Mouse (Mus musculus): ENCODE results near the gene Cga. TPM values are rescaled to one million over a fixed set of nuclear protein-coding genes. Genes with fewer than 3 reads are reported as not detected.
"Not testable (repeated sequence)": the region's sequence is repeated elsewhere in the genome, so short reads cannot be mapped to it uniquely, and the experiment has no call there.

The Cga gene
- total RNA-seq, 2 experiments from 2014 or later, result not detected

DNA sequence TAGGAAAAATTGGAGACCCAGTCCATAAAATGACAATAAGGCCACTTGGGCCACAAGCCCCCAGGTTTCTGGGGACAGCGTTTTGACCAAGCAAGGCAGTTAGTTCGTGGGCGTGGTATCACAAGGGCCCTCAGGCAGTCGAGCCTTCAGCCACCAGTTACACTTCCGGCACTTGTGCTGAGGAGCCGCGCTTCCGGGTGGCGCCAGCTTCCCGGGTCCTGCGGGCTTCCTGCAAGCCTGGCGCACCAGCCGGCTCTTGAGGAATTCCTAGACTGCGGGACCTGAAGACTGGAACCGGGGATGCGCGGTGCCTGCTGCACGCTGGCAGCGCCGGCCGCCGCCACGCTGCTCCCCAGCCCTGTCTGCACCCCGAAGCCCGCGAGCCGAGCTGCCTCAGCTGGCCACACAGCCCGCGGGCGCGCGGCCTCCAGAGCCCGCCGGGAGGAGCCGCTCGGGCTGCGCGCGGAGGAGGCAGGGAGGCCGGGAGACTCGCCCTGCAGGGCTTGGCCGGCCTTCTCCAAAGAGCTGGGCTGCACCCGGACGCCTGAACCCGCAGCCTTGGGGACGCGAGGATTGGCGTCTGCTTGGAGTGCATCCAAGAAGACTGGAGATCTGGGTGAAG is 7.0 kb upstream of the Cga start:
- intact Hi-C loops (cut with DNase I), result loop anchor here (5.0 to 10.0 kb wide), 2 partner anchors 112 to 199 kb away; partner anchors contain the start of genes Slc35a1 and Smim8
- DNase-seq (ENCODE audit: low spot score in 2 of 2), result peak; percentile 84

DNA sequence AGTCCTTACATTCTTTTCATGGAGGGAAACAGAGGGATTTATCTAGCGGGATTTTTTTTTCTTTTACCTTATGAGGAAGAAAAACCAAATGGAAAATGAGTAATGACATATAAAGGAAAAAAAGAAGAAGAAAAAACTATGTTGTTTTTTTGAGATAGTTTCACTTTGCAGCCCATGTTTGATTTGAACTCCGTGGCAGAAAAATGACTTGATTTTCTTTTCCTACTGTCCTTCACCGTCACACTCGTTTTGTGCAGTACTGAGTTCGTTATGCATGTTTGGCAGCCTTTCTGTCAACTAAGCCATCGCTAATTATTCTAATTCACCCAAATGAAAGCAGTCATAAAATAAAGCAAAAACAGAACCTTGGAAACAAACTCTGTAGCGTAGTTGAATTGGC is 6.3 kb upstream of the Cga start:
- DNase-seq (ENCODE audit: low spot score in 2 of 2), result no peak
- intact Hi-C loops (cut with DNase I), result loop anchor here (5.0 to 10.0 kb wide), 2 partner anchors 112 to 200 kb away; partner anchors contain the start of genes Slc35a1 and Smim8

DNA sequence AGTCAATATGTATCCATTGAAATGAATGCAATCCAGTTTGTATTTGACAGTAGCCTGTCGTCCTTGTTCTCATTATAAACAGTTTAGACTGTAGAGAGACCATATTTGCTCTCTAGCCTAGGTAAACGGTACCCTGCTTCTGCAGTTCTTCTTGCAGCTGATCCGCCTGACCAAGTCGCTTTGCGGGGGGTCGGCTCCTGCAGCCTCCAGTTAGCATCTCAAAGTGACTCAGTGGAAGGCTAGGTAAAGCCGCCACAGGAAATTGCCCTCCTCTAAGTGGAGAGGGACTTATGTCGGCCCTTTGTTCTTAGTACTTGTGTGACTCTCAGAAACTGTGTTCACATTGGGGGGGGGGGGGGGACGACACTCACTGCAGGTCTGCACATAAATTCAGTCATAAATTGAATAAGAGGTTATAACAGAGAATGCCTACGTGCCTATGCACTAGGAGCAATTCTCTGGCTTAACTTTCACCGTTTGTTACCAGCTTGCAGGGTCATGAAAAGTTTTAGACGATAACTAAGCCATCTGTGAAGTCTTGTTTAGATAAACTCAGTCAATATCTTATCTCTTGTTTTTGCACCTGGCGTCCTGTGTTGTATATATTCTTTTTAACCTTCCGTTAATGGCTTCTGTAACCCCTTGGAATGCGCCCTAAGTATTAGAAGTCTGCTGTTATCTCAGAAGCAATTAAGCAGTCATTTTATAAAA is 4.3 kb upstream of the Cga start:
- intact Hi-C loops (cut with DNase I), result loop anchor here (5.0 to 10.0 kb wide), 2 partner anchors 114 to 202 kb away; partner anchors contain the start of genes Slc35a1 and Smim8

GRCm38 (mm10) chr4:34889812-34890185 is 3.8 kb upstream of the Cga start:
- intact Hi-C loops (cut with DNase I), result loop anchor here (5.0 to 10.0 kb wide), 2 partner anchors 115 to 202 kb away; partner anchors contain the start of genes Slc35a1 and Smim8
- no peak for DNase-seq (ENCODE audit: low spot score in 2 of 2)

More for the DNA sequence above, 4.3 kb upstream of the Cga start:
- no peak for DNase-seq (ENCODE audit: low spot score in 2 of 2)

DNA sequence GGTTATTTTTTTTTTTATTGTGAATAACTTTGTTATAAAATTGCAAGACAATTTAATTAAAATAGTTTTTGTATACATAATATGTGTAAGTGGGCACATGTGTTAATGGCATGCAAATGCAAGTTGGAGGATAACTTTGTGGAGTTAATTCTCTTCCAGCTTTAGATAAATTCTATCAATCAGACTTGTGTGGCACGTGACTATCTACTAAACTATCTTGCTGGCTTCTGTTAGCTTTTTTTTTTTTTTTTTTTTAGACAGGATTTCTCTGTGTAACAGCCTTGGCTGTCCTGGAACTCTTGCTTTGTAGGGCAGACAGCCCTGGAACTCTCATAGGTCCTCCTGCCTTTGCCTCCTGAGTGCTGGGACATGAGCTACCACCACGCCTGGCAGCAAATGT is 4.9 kb downstream of the Cga start:
- DNase-seq (ENCODE audit: low spot score in 2 of 2), result no peak
- intact Hi-C loops (cut with DNase I), result no loop called here

DNA sequence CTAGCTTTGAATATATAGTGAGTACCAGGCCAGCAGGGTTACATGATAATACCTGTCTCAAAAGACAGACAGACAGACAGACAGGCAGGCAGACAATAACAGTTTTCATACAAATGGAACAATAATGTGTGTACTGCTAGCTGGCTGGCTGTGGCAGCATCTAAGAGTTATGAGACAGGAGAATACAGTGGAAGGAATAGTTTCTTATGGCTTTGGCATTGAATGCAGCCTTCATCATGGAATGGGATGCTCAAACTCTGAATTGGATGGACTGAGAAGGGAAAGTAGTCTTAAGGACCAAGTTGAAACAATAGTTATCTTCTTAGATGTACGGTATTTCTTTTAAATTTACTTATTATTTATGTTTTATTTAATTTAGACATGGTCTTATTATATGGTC is 5.7 kb downstream of the Cga start:
- intact Hi-C loops (cut with DNase I), result no loop called here
- no peak for DNase-seq (ENCODE audit: low spot score in 2 of 2)

DNA sequence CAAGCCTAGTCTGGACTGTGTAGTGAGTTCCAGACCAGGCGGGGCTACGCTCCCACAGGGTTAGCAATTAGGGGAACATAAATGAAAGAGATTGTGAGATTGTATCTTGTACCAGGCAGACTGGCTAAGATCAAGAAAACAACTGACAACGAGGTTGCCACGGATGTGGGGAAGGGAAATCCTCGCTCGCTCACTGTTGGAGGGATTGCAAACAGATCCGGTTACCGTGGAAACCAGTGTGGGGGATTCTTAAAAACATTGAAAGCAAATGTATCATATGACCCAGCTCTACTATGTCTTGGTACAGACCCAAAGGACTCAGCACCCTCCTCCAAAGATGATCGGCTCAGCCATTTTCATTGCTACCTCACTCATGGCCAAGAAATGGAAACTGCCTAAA is 6.6 kb downstream of the Cga start:
- no peak for DNase-seq (ENCODE audit: low spot score in 2 of 2)
- intact Hi-C loops (cut with DNase I), result no loop called here

DNA sequence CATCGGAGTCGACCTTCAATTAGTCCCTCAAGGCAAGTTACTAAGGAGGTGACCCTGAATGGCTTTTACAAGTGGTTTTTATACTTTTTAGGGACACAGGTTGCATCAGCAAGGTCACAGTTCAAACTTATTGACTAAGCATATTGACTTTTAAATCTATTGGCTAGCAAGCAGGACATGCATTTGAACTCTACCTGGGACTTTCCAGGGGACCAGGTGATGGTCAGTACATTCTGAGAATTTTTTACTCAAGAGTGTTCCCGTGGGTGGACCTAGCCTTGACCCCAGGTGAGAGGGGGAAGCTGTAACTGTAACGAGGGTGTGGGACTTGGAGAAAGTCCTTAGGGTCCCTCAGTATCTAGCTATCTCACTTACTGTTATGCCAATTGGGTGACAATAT is 7.6 kb downstream of the Cga start:
- intact Hi-C loops (cut with DNase I), result no loop called here
- no peak for DNase-seq (ENCODE audit: low spot score in 2 of 2)

DNA sequence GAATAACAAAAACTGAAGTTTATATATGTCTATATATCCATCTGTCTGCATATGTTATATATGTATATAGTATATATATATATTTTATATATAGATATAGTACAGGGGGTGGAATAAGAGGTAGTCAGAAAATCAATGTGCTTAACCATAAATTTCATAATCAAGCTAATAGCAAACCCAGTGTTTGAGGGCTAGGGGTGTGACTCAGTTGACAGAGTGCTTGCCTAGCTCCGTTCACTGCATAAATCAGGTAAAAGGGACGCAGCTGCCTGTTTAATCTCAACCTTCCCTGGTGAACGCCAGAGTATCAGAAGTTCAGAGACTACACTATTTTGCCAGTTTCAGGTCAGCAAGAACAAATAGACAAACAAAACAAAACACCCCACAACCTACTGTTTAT is 8.0 kb downstream of the Cga start:
- intact Hi-C loops (cut with DNase I); DNase-seq (ENCODE audit: low spot score in 2 of 2): not testable (repeated sequence)

GRCm38 (mm10) chr4:34905396-34905795 is 11.8 kb downstream of the Cga start:
- intact Hi-C loops (cut with DNase I), result no loop called here
- DNase-seq (ENCODE audit: low spot score in 2 of 2), result no peak

GRCm38 (mm10) chr4:34906151-34906550 is 12.6 kb downstream of the Cga start:
- no peak for DNase-seq (ENCODE audit: low spot score in 2 of 2)
- intact Hi-C loops (cut with DNase I), result no loop called here

- intact Hi-C loops (cut with DNase I), result no loop called here
- DNase-seq (ENCODE audit: low spot score in 2 of 2), result no peak
Observed at GRCm38 (mm10) chr4:34907026-34907425, 13.4 kb downstream of the Cga start.

- intact Hi-C loops (cut with DNase I), result no loop called here
- no peak for DNase-seq (ENCODE audit: low spot score in 2 of 2)
Observed at GRCm38 (mm10) chr4:34908127-34908526, 14.5 kb downstream of the Cga start.

DNA sequence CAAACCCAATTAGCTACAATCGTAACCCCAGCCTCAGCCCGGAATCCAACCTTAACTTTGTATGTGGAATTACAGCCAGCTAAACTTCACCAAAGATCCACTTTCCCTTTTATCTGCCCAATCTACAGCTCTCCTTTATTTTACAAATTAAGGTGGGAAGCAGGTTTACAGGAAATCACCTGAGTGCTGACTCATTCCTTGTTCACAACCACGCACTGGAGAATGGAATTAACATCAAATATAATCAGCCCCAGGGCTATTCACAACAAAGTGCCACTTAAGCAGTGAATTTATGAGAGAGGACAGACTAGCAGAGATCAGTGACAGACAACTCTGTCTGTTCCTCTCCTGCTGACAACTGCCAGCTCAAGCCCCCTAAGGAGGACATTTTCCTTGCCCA is 17.8 kb downstream of the Cga start:
- no peak for DNase-seq (ENCODE audit: low spot score in 2 of 2)
- intact Hi-C loops (cut with DNase I), result no loop called here

DNA sequence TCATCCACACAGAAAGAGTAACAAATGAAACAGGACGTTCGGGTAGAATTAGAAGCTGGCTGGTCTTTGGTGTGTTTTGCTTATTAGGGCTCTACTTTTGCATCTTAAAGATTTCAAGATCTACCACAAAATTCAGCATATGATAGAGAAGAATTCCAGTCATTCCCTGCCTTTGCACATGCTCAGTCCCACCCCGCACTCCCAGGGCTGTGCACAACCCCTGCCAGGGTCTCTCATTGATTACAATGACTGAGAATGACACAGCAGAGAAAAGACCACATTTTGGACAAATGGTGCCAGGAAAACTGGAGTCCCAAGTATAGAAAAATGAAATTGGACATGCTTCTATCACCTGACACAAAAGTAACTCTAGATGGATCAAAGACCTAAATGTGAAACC is 18.6 kb downstream of the Cga start:
- DNase-seq (ENCODE audit: low spot score in 2 of 2), result no peak
- intact Hi-C loops (cut with DNase I), result no loop called here

DNA sequence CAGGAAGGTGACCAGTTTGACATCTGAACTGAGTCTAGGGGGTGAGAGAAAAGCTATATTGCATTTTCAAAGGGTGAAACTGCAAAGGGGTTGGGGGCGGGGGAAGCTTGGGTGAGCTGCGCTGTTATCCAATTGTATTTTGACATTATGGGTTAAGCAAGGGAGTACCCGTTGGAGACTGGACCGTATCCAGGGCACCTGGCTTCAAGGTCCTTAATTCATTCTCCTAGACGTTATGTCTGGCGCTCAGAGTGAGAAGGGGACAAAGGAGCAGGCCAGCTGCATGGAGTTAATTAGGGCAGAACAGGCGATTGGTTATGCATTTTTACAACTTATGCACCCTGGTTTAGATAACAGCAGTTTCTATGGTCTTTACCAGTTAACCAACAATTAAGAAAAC is 23.8 kb downstream of the Cga start:
- DNase-seq (ENCODE audit: low spot score in 2 of 2), result no peak
- intact Hi-C loops (cut with DNase I), result no loop called here

DNA sequence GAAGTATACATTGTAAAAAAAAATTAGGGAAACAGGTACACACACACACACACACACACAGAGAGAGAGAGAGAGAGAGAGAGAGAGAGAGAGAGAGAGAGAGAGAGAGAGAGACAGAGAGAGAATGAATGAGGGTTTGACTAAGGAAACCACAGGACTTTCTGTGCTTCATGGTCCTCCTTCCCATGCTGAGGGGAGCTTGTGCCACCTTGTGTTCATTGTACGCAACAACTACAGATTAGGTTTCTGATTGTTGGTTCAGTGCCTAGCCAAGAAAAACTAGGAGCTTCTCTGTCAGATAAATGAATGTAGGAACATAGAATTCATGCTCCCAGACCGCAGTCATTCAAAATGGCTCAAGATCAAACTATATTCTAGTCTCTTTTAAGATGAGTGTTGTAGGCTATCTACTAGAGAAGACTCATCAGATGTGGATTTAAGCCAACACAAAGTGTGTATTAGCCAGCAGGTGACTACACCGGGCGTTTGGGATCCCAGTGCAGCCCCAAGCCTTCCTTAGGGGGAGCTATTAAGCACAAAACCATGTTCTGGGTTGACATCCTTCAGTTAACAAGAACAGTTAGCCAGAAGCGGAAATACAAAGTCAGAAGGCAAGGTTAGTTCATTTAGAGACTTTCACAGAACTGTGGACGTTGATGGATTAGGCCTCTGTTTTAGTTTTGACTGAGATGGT is 28.7 kb downstream of the Cga start:
- peak in 1 of 2 experiments; percentile 45 for DNase-seq (ENCODE audit: low spot score in 2 of 2)
- intact Hi-C loops (cut with DNase I), result loop anchor here (5.0 to 10.0 kb wide), 2 partner anchors 140 to 238 kb away; partner anchors contain the start of gene Slc35a1

- intact Hi-C loops (cut with DNase I), result loop anchor here (10.0 kb wide), 1 partner anchor 244 kb away; the partner anchor contains the start of gene Slc35a1
- DNase-seq (ENCODE audit: low spot score in 2 of 2), result not testable (repeated sequence)
Observed at GRCm38 (mm10) chr4:34928386-34928785, 34.8 kb downstream of the Cga start.

GRCm38 (mm10) chr4:34941046-34941445 is 47.5 kb downstream of the Cga start:
- intact Hi-C loops (cut with DNase I), result no loop called here
- DNase-seq (ENCODE audit: low spot score in 2 of 2), result no peak

DNA sequence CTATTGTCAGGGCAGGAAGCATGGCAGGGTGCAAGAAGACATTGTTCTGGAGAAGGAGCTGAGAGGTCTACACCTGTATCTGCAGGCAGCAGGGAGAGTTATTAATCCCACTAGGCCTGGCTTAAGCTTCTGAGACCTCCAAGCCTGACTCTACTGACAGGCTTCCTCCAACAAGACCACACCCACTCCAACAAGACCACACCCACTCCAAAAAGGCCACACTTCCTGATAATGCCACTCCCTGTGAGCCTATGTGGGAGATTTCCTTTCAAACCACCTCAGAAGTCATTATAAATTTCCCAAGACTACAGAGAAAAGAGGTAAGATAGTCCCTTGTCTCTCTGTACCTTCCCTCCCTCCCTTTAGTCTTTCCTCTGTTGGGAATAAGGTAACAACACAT is 53.6 kb downstream of the Cga start:
- no peak for DNase-seq (ENCODE audit: low spot score in 2 of 2)
- intact Hi-C loops (cut with DNase I), result no loop called here

All from left cerebral cortex, postnatal 36 days (tissue).